Mouse (Mus musculus) thymus, postnatal 36 days (tissue): ENCODE measurements around the gene Acp5.

Source experiments
- DNase-seq, 2 experiments: peaks; one replicate each; pipeline ENCODE4 v3.0.0; 2022; ENCODE audit warnings: mixed read lengths in 2 of 2

Acp5 gene

GRCm38 (mm10) chr9:22139746-22140145 is 4.2 kb upstream of the Acp5 start:
- DNase-seq = no peak

GRCm38 (mm10) chr9:22138480-22138879 is 3.0 kb upstream of the Acp5 start:
- no peak for DNase-seq

- DNase-seq = no peak
Observed at GRCm38 (mm10) chr9:22136765-22137547, 1.4 kb upstream of the Acp5 start.

- peak in 1 of 2 experiments; percentile 33 for DNase-seq
Observed at GRCm38 (mm10) chr9:22134988-22135643, 395 bp downstream of the Acp5 start.

- peak in 1 of 2 experiments; percentile 32 for DNase-seq
Observed at GRCm38 (mm10) chr9:22134246-22134890, 1.1 kb downstream of the Acp5 start.

- peak in 1 of 2 experiments; percentile 39 for DNase-seq
Observed at GRCm38 (mm10) chr9:22132220-22132619, 3.3 kb downstream of the Acp5 start.

GRCm38 (mm10) chr9:22131226-22131981 is 4.1 kb downstream of the Acp5 start:
- DNase-seq = peak; percentile 84 to 87

- no peak for DNase-seq
Observed at GRCm38 (mm10) chr9:22125246-22126027, 10.1 kb downstream of the Acp5 start.

GRCm38 (mm10) chr9:22124169-22124568 is 11.3 kb downstream of the Acp5 start:
- DNase-seq = no peak

GRCm38 (mm10) chr9:22123069-22123609 is 12.4 kb downstream of the Acp5 start:
- no peak for DNase-seq

GRCm38 (mm10) chr9:22122005-22122404 is 13.5 kb downstream of the Acp5 start:
- DNase-seq = no peak

GRCm38 (mm10) chr9:22121545-22121944 is 14.0 kb downstream of the Acp5 start:
- no peak for DNase-seq

GRCm38 (mm10) chr9:22119543-22119942 is 16.0 kb downstream of the Acp5 start:
- no peak for DNase-seq

- DNase-seq = peak; percentile 51 to 58
Observed at GRCm38 (mm10) chr9:22117754-22118456, 17.6 kb downstream of the Acp5 start.

GRCm38 (mm10) chr9:22116740-22117426 is 18.6 kb downstream of the Acp5 start, which contains the start of gene Elof1:
Gene Elof1, minus strand, starts transcription at chr9:22117172.
- peak; percentile 92 to 95 for DNase-seq

GRCm38 (mm10) chr9:22116086-22116485 is 19.4 kb downstream of the Acp5 start:
- no peak for DNase-seq

- DNase-seq = no peak
Observed at GRCm38 (mm10) chr9:22115635-22116034, 19.9 kb downstream of the Acp5 start.

- no peak for DNase-seq
Observed at GRCm38 (mm10) chr9:22108194-22108593, 27.3 kb downstream of the Acp5 start.

GRCm38 (mm10) chr9:22099922-22100321 is 35.6 kb downstream of the Acp5 start:
- DNase-seq = no peak

- DNase-seq = no peak
Observed at GRCm38 (mm10) chr9:22098993-22099696, 36.4 kb downstream of the Acp5 start, which contains the start of gene Cnn1. Gene Cnn1, plus strand, starts transcription at chr9:22099216.
